ENCODE assay signal across 17 mouse cellular contexts in genomic region chr4:117934081-117934480, GRCm38 (mm10). TPM values are rescaled to one million over a fixed set of nuclear protein-coding genes. Genes with fewer than 3 reads are reported as not detected.
"Had no signal": no experiment of that assay in that cellular context is flagged by ENCODE, and none has a peak within 500 bp of the region (broad histone marks: within the 10 kb centered on the region; RNA-seq: fewer than 3 reads in every experiment).

No protein-coding gene starts in this region.

- H3K4me3 ChIP-seq: lung, embryonic 15.5 days; midbrain, embryonic 10.5 days; midbrain, embryonic 12.5 days; neural tube, embryonic 12.5 days; stomach, embryonic 15.5 days had no signal

- DNase-seq: lung, adult 18-20 months; lung, postnatal 14 days; lung, postnatal 4 days; midbrain, embryonic 14.5 days; right cerebral cortex, postnatal 14 days; thymus, adult 2 months; thymus, postnatal 25 days; thymus, postnatal 4 days had no signal

- H3K27ac ChIP-seq: lung, embryonic 15.5 days; midbrain, embryonic 10.5 days; midbrain, embryonic 12.5 days; neural tube, embryonic 12.5 days; stomach, embryonic 15.5 days; stomach, postnatal 0 days had no signal

RNA-seq across cellular contexts. Expression of gene Artn, which starts 4.5 kb away (rescaled TPM):
- total RNA-seq: megakaryocyte, adult 5-6 weeks; megakaryocyte-erythroid progenitor cell, adult 5-6 weeks; neutrophil, adult 5-6 weeks had no signal

RNA-seq across cellular contexts. Expression of gene B4galt2, which starts 50.8 kb away (rescaled TPM):
- total RNA-seq: megakaryocyte, adult 5-6 weeks; megakaryocyte-erythroid progenitor cell, adult 5-6 weeks; neutrophil, adult 5-6 weeks had no signal
